Mouse (Mus musculus) adrenal gland, adult 2 months (tissue): ENCODE data around the gene Abcg8. TPM values are rescaled to one million over a fixed set of nuclear protein-coding genes. Genes with fewer than 3 reads are reported as not detected.

Experiments used
- DNase-seq: peaks from one replicate; pipeline ENCODE4 v3.0.0; 2021
- polyA plus RNA-seq: library from polyadenylated mRNA; depleted of rRNA; stranded (reverse); fragments of >200 nt; gene quantifications from 2 replicates; pipeline ENCODE4 v1.2.3, GENCODE M21; 2012
- total RNA-seq, 2 experiments: library from RNA; stranded (reverse); gene quantifications; 2 replicates each; pipeline ENCODE4 v1.2.3; 2021

Gene Abcg8
- total and polyA plus RNA-seq, 3 experiments: 0.09 to 0.14 TPM; not detected in 1

- DNase-seq: no peak
Measured at GRCm38 (mm10) chr17:84658951-84659350, 17.2 kb upstream of the Abcg8 start.

- no peak for DNase-seq
Measured at GRCm38 (mm10) chr17:84665053-84665452, 11.0 kb upstream of the Abcg8 start.

DNA sequence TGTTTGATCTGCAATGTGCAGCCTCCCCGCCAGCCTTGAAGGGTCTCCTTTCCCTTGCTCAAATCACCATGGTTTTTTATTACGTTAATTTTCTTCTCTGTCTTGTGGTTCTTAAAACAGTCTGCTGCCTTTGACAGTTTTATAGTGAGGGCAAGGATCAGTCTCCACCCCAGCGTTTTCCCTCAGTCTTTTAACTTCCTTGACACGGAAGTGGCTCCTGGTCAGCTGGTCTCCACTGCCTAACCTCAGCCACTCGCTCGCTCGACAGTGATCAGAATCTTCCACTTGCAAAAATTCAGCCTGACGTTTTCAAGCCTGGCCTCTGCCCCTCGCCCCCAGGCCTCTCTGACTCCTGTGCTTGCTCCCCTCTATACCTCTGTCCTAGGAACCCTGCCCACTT, 10.4 kb upstream of the Abcg8 start:
- no peak for DNase-seq

GRCm38 (mm10) chr17:84667848-84668247, 8.3 kb upstream of the Abcg8 start:
- no peak for DNase-seq

GRCm38 (mm10) chr17:84672376-84673369, 3.4 kb upstream of the Abcg8 start:
- no peak for DNase-seq

DNA sequence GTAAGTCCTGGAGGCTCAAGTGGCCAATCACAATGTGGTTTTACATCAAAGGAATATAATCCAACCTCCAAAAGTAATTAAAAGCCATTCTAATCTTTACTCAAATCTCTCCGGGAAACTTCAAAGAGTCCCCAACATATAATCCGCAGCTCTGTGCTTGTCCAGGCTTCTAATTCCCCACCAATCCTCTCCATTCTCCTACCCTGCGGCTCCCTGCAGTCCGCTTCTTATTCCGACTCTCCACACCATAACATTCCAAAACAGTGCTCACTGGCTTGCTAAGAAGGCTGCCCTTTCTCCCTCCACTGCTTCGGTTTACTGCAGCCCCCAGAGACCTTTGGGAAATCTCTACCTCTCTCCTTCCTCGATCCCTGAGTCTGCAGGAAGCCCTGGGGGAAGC, 2.1 kb upstream of the Abcg8 start:
- no peak for DNase-seq

DNA sequence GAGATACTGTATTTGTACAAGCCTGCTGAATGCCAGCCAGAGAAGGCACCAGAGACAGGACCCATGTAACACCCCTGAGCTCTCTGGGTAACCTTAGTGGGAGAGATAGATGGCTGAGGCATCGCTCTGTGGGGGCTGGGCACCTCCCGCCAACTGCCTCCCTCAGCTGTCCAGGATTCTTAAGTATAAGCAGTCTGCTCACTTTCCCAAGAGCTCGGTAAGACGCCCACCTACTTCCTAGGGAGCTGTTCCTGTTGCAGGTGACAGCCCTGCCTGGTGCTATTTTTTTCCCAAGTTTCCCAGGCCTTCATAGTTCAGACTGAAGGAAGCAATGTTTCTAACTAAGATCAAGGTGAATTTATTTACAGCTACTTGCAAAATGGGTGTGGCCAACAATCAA, 898 bp upstream of the Abcg8 start:
- DNase-seq: no peak

GRCm38 (mm10) chr17:84677595-84677994, 1.5 kb downstream of the Abcg8 start:
- DNase-seq: no peak

DNA sequence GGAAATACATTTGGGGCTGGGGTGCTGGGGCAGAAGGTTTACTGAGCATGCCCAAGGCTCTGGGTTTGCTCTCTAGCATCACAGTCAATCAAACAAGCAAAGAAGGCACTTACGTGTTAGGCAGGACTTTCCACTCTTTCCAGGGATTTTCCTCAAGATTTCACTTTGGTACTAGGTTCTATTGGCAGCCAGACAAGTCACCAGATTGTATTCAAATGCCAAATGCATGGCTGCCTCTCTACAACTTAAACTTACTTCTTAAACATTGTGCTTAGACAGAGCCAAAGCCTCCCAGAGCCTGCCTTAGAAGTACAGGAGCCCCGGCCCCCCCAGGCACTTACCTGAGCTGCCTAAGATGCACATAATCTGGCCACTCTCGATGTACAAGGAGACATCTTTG, 5.6 kb downstream of the Abcg8 start:
- no peak for DNase-seq

DNA sequence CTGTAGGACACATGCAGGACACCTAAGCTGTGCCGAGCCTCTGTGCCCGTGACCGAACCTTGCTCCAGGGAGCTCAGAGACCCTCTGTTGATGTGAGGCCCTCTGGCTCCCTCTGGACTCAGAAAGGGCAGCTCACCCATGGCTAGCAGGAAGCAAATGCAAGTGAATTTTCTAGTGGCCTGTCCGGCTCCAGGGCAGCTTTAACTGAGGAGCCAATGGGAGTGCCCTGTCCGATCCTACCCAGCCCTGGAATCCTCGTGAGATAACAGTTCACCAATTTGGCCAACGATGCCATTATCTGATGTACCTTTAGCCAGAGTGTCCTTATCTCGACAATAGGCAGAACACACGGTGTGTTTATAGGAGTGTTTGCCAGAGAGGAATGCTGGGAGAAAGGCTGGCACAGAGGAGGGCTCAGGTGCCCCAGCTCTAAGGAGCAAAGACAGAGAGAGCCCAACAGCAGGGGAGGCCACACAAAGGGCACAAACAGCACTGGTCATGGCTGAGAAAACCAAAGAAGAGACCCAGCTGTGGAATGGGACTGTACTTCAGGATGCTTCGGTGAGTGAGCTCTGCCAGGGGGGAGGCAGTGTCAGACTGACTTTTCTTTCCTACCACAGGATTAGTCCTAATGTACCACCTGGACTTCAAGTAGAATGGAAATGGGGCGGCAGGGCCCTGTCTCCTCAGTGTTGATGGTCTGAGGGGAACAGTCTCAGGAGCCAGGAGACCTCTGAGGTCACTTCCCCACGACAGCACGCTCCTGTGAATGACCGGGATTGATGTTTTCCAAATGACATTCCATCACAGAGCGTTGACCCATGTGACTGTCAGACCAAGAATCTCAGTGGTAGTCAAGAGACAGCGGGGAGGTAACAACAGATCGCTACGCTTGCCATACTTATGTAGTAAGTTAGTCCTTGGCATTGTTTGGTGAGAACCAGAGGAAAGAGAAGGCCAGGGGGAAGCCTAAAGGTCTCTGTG, 6.9 kb downstream of the Abcg8 start, which contains the start of gene Abcg5:
Gene Abcg5, minus strand, starts transcription at position 278 of the 984 bp plus-strand sequence.
- DNase-seq: no peak

GRCm38 (mm10) chr17:84684284-84684683, 8.2 kb downstream of the Abcg8 start:
- DNase-seq: no peak

DNA sequence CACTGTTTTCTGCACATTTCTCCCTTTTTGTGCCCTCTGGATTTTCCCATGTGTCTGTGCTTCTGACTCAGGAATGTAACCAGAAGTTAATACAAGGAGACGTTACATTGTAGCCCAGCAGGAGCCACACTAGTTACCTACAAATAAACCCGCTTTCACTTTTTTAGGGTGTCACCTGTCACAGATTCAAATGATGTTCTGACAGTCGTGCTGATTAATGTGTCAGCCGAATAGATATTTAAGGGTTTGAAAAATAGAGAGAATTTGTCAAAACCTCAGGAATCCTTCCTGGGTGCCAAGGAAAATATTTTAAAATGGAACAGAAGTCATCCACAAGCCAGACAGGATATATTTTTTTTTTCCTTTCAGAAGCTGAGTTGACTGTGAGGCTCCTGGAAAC, 9.2 kb downstream of the Abcg8 start:
- no peak for DNase-seq

DNA sequence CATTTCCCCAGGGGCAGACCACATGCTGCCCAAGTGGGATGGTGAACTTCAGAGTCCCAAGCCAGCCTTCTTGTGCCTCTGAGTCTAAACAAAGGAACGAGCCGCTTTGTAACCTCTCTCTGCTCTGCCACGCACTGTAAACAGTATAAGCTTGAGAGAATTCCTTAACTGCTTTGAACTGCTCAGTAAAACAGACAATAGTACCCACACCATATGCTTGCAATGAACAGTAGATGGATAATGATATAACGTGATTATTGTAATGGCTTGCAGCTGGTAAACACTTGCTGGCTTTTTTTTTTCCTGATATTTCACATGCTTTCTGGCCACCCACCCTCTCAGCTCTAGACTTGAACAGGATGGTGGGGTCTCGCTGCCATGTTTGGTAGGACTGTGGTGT, 11.9 kb downstream of the Abcg8 start:
- DNase-seq: no peak

GRCm38 (mm10) chr17:84688834-84689233, 12.7 kb downstream of the Abcg8 start:
- peak; percentile 86 for DNase-seq

GRCm38 (mm10) chr17:84689316-84689715, 13.2 kb downstream of the Abcg8 start:
- DNase-seq: peak; percentile 23

- no peak for DNase-seq
Measured at GRCm38 (mm10) chr17:84690111-84690510, 14.0 kb downstream of the Abcg8 start.

DNA sequence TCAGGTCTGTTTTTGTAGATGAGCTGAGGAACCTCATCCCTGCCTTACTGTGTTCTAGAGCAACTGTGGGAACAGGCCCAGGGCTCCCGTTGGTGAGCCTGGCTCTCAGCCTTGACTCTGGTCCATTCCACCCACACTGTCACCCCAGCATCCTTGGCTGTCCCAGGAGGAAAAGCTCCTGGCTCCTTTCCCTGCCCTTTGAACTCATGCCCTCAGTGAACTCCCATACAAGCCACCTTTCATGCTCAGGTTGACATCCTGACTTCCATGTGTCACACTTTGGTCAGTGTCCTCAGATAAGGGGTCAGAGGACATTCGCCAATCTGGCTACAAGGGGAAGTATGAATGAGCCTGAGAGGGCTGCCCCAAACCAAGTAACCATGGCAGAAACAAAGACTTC, 17.6 kb downstream of the Abcg8 start:
- DNase-seq: no peak

- no peak for DNase-seq
Measured at GRCm38 (mm10) chr17:84696537-84696936, 20.4 kb downstream of the Abcg8 start.

DNA sequence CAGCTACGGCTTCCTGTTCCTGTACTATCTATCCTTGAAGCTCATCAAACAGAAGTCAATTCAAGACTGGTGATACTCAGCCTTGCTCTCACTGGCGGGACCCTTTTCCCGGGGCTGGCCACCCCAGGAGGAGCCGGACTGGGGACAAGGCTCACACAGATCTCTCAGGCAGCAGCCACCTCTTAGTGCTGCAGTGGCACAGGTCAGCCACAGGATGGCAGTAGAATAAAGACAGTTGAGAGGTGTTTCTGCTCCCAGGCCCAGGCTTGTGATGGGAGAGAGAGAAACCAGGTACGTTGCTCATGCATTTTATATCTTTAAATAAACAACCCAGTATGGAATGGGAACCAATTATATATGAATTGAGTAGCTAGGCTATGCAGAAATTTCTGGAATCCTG, 22.6 kb downstream of the Abcg8 start:
- DNase-seq: peak; percentile 53

GRCm38 (mm10) chr17:84707407-84707806, 31.3 kb downstream of the Abcg8 start:
- no peak for DNase-seq

DNA sequence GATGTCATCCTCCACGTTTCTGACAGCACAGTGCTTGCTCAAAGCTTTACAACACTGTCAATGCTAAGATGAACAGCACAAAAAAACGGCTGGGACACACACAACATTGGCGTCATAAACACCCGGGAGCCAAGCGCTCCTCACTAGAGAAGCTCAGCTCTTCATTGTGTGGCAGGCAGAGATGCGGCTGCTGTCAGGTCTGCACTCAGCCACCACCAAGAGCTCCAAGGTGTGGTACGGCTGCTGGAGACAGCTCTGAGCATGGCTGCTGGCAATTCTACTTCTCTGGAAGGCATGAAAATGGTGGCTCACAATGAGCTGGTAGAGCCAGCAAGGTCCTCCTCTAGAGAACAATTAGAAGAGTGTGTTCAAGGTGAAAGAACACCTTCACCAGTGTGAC, 32.7 kb downstream of the Abcg8 start:
- no peak for DNase-seq

GRCm38 (mm10) chr17:84709403-84709851, 33.3 kb downstream of the Abcg8 start:
- DNase-seq: no peak
